Mouse (Mus musculus) layer of hippocampus, adult 8-10 months (tissue): ENCODE data around the gene Aldh1l1. TPM values are rescaled to one million over a fixed set of nuclear protein-coding genes. Genes with fewer than 3 reads are reported as not detected.

Experiments
- total RNA-seq, 4 experiments: library from RNA; stranded (reverse); gene quantifications; 2 replicates each; pipeline ENCODE4 v1.2.4; 2022

Aldh1l1 gene
- total RNA-seq, 4 experiments from 2014 or later = 40.8 to 52.0 (median 45.5) TPM

Other genes with a start within 250 kb of the Aldh1l1 start
- not detected for gene Vmn1r54, start 240.1 kb upstream of the Aldh1l1 start, total RNA-seq
- not detected for gene BC048671, start 185.2 kb upstream of the Aldh1l1 start, total RNA-seq
- gene Chst13, start 161.2 kb upstream of the Aldh1l1 start, total RNA-seq = not detected
- gene Uroc1, start 153.1 kb upstream of the Aldh1l1 start, total RNA-seq = not detected
- 10 to 100 TPM; 27.3 to 31.8 (median 30.4) TPM for gene Zxdc, start 116.9 kb upstream of the Aldh1l1 start, total RNA-seq
- gene Cfap100, start 57.6 kb upstream of the Aldh1l1 start, total RNA-seq = 10 to 100 TPM; 12.1 to 18.5 (median 13.7) TPM
- 10 to 100 TPM; 29.8 to 38.5 (median 34.8) TPM for gene Klf15, start 23.9 kb upstream of the Aldh1l1 start, total RNA-seq
- gene Slc41a3, start 118.3 kb downstream of the Aldh1l1 start, total RNA-seq = 1 to 10 TPM; 3.3 to 6.6 (median 5.0) TPM